Mouse (Mus musculus) embryonic fibroblast, embryonic 13.5 days (primary cell): ENCODE results near the gene Fxr2. TPM values are rescaled to one million over a fixed set of nuclear protein-coding genes. Genes with fewer than 3 reads are reported as not detected.

Experiments
- H3K27ac ChIP-seq: 2 replicates; pipeline ENCODE4 v1.5.1; 2012; ENCODE audit warnings: low read length, control low read depth, inconsistent platforms; ENCODE audit not compliant: insufficient read depth
- H3K4me1 ChIP-seq: 2 replicates; pipeline ENCODE4 v1.6.1; 2011; ENCODE audit warnings: low read length; ENCODE audit not compliant: control insufficient read depth, insufficient read depth
- H3K4me3 ChIP-seq: 2 replicates; pipeline ENCODE4 v1.5.1; 2011; ENCODE audit warnings: mild to moderate bottlenecking, control low read depth, low read length; ENCODE audit not compliant: insufficient read depth
- CTCF ChIP-seq: IDR thresholded peaks from 2 replicates; pipeline ENCODE4 v1.5.1; 2011; ENCODE audit warnings: mild to moderate bottlenecking, control low read depth, low read length, moderate library complexity, borderline replicate concordance; ENCODE audit not compliant: insufficient read depth
- POLR2A ChIP-seq: IDR thresholded peaks from 2 replicates; pipeline ENCODE4 v1.6.1; 2011; ENCODE audit warnings: low read depth, mild to moderate bottlenecking, control low read depth, low read length, moderate library complexity
- polyA plus RNA-seq: library from polyadenylated mRNA; stranded (reverse); fragments of >200 nt; gene quantifications from 2 replicates; pipeline ENCODE4 v1.2.4, GENCODE M21; 2011; ENCODE audit warnings: low read depth; ENCODE audit not compliant: missing spikeins, insufficient read length

The Fxr2 gene
- polyA plus RNA-seq, result 63.5 and 71.7 TPM in 2 replicates

DNA sequence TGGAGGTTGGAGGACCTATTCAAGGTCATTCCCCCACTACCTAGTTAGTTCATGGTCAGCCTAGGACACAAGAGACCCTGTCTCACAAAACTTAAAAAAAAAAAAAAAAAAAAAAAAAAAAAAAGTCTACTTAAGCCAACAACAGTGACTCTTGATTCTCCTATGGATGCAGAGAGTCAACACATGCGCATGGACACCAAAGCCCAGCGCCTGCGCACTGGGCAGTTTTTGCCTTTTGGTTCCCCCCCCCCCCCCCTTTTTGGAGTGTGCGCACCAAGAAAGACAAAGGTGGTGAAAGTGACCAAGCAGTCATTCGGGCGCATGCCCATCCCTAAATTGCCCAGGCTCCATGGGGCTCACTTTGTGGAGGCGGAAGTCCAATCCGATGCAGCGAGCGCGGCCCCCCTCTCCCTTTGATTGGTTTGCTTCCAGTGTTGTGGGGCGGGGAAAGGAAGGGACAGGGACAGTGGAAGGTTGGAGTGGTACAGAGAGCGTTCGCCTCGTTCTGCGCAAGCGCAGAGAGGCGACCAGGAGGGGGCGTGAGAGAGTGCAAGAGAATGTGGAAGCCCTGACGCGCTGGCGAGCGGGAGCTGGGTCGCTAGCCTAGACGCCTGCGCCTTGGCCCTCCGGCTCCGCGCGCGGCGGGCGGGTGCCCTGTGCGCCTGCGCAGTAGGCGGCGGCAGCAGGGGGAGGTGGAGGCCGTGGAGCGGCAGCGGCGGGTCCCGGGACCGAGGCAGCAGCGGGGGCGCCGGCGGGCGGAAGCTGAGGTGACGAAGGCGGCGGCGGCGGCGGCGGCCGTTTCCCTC is at the start of gene Fxr2:
Gene Fxr2 (plus strand): TSS at position 707 of the 806 bp plus-strand sequence.
- H3K4me3 ChIP-seq, result peak within 1 kb of the TSS; percentile 88
- peak within 1 kb of the TSS; percentile 88 for H3K27ac ChIP-seq
- TF ChIP-seq POLR2A (peak; percentile 57), CTCF (peak; percentile 81)

DNA sequence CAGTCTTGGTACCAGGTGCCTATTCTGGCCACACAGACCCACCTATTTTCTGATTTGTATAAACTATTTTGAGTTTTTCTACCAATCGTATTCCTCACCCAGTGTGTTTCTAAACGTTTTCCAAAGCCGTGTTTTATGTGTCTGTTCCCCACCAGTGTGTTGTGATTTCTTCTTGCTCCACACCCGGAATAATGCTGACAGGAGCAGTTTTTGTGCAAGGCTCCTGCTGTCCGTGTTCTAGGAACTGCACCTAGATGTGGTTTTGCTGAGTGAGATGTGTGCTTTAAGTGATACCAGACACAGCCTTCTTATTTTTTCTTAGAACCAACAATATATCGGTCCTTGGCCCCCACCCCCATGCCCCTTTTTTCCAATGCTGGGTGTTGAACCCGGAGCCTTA is 48.8 kb upstream of the Fxr2 start:
- H3K27ac ChIP-seq, result no peak overlapping the region
- no peak overlapping the region for H3K4me3 ChIP-seq
- TF ChIP-seq CTCF, result no peak
- TF ChIP-seq POLR2A, result no peak
- H3K4me1 ChIP-seq, result peaks cover 10% of the 10 kb centered on the region

More for the DNA sequence above, at the start of gene Fxr2:
- 0 out of 2 replicates have a peak, but pooled peaks cover 2% of the 10 kb centered on the region for H3K4me1 ChIP-seq

DNA sequence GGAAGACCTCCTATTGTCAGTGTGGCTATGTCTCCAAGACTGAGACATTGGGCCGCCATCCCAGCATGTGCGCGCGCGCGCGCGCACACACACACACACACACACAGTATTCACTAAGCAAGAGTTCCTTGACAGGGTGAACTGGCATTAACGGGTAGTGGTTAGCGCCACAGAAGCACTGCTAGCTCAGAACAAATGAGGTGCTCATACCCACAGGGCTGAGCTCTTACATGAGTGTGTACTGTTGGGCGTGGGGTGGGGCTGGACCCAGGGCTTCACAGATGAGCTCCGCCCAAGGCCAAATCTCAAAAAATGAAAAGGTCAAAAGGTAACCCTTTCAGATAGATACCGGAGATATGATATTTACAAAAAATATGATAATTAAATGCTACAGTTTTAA is 47.9 kb upstream of the Fxr2 start:
- TF ChIP-seq CTCF (no peak), POLR2A (no peak)
- H3K4me1 ChIP-seq, result peaks cover 10% of the 10 kb centered on the region
- no peak overlapping the region for H3K27ac ChIP-seq
- no peak overlapping the region for H3K4me3 ChIP-seq

DNA sequence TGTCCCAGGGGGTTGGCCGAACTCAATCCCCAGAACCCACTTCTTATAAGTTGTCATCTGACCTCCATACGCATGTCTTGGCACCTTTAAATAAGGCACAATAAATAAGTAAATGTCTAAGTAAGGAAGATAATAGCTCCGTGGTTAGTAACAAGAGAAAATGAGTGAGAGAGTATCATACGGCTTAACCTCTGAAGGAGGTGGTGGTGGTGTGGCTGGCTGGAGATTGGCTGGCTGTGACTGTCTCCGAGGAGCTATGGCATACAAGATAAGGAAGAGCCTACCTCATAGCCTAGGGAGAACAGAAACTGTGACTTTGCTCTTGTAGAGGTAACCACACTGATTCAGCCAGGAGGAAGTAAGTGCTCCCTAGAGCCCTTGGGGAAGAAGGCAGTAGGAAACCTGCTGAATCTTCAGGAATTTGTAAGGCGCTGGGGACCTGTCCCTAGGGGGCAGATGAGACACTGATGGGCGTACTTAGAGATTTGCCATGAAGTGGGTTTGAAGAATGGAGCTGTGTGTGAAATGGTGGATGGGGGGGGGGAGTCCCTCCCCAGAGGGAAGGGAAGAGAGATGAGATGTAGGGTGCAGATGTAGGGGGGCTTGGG is 47.0 kb upstream of the Fxr2 start:
- no peak for TF ChIP-seq POLR2A
- Histone ChIP-seq H3K4me3 (no peak overlapping the region), H3K4me1 (peaks cover 10% of the 10 kb centered on the region), H3K27ac (no peak overlapping the region)

- no peak for TF ChIP-seq CTCF
- TF ChIP-seq POLR2A, result no peak
- H3K4me3 ChIP-seq, result no peak overlapping the region
- no peaks in the 10 kb centered on the region for H3K4me1 ChIP-seq
- no peak overlapping the region for H3K27ac ChIP-seq
Measured at GRCm38 (mm10) chr11:69589207-69589834, 43.5 kb upstream of the Fxr2 start.

DNA sequence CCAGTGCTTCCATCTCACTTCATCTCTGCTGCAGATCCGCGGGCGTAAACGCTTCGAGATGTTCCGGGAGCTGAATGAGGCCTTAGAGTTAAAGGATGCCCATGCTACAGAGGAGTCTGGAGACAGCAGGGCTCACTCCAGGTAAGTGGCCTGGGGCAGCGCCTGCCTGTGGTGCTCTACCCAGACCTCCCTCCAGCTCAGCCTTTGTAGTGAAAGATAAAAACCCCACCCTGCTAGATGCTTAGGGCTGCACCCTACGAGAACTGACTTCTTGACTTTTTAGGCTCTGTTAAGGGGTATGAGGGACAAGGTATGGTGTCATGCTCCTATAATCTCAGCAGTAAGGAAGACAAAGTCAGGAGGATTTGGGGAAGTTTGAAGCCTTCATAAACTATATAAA is 42.2 kb upstream of the Fxr2 start:
- no peak overlapping the region for H3K4me3 ChIP-seq
- no peak overlapping the region for H3K27ac ChIP-seq
- no peaks in the 10 kb centered on the region for H3K4me1 ChIP-seq
- TF ChIP-seq CTCF, result no peak

DNA sequence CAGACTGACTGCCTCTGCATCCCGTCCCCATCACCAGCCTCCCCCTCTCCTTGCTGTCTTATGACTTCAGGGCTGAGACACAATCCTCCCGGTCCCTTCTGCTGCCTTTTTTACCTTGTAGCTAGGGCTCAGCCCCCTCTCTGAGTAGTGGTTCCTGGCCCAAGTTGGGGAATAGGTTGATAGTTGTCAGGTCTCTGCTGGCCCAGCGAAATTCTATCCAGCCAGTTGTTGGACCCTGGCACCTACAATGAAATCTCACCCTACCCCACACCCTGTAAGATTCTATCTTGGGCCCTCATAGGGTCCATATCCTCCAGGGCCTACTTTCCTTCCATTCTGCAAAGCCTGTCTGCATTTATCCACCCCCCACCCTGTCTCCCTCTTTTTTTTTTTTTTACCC is 41.4 kb upstream of the Fxr2 start:
- TF ChIP-seq POLR2A (no peak), CTCF (no peak)
- Histone ChIP-seq H3K4me1 (no peaks in the 10 kb centered on the region), H3K27ac (no peak overlapping the region), H3K4me3 (no peak overlapping the region)

GRCm38 (mm10) chr11:69591899-69592637 is 40.7 kb upstream of the Fxr2 start:
- H3K4me3 ChIP-seq, result no peak overlapping the region
- TF ChIP-seq POLR2A (no peak), CTCF (no peak)
- no peaks in the 10 kb centered on the region for H3K4me1 ChIP-seq
- no peak overlapping the region for H3K27ac ChIP-seq

- Histone ChIP-seq H3K27ac (no peak overlapping the region), H3K4me1 (no peaks in the 10 kb centered on the region), H3K4me3 (no peak overlapping the region)
- no peak for TF ChIP-seq POLR2A
- no peak for TF ChIP-seq CTCF
Measured at GRCm38 (mm10) chr11:69592799-69593198, 40.0 kb upstream of the Fxr2 start.
